In the genomic region with DNA sequence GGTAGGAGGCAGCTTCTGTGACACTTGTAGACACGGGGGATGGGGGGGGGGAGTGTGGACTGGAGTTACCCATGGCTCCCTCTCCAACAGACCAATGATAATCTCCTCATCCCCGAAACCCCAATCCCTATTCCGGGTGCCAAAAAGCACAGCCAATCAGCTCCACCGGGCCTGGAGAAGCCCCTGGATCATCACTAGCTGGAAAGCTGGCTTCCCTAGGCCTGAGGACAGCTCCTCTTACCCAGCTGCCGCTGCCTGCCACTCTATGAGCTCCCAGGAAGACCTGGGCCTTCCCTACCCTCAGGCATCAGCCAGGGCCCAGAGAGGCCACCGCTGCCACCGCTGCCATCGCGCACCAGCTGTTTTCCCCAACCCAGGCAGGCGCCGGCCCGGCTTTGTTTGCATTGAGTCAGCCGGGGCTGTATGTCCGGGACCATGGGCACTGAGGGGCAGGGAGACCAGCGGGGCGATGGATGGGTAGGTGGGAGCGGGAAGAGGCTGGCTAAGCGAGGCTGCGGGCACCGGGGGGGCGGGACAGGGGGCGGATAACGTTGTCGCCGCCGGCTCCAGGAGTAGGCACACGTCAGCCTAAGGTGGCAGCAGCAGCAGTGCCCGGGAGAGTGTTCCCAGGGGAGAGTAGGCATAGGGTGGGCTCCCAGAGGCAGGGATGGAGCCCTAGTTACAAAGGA, we compare ENCODE assay signal across 8 mouse cellular contexts. TPM values are rescaled to one million over a fixed set of nuclear protein-coding genes. Genes with fewer than 3 reads are reported as not detected.
DNase-seq lines count a peak whose midpoint lies in the region; ATAC-seq lines count a peak whose summit lies in the region.

No protein-coding gene starts in this region.

- H3K9ac ChIP-seq in lung, embryonic 15.5 days = peak overlapping the region; percentile 39
- peak overlapping the region; percentile 72 for H3K9ac ChIP-seq in forebrain, embryonic 16.5 days (replicated peaks; ENCODE audit: low read depth, low read length)
- H3K9ac ChIP-seq in midbrain, embryonic 16.5 days (ENCODE audit: low read depth, low read length) = peak overlapping the region; percentile 84

- peaks cover 39% of the 10 kb centered on the region for H3K4me1 ChIP-seq in lung, embryonic 15.5 days
- H3K4me1 ChIP-seq in forebrain, embryonic 16.5 days (replicated peaks; ENCODE audit: control insufficient read depth, insufficient read depth, low read length) = peaks cover 18% of the 10 kb centered on the region
- peaks cover 11% of the 10 kb centered on the region for H3K4me1 ChIP-seq in midbrain, embryonic 16.5 days (ENCODE audit: control insufficient read depth, insufficient read depth, low read length)

- H3K27me3 ChIP-seq in lung, embryonic 15.5 days = peaks cover 53% of the 10 kb centered on the region
- H3K27me3 ChIP-seq in forebrain, embryonic 16.5 days (replicated peaks; ENCODE audit: control insufficient read depth, insufficient read depth, low read length) = no peaks in the 10 kb centered on the region
- H3K27me3 ChIP-seq in midbrain, embryonic 16.5 days (ENCODE audit: control insufficient read depth, insufficient read depth, low read depth, low read length) = no peaks in the 10 kb centered on the region

- no peaks in the 10 kb centered on the region for H3K9me3 ChIP-seq in lung, embryonic 15.5 days
- H3K9me3 ChIP-seq in forebrain, embryonic 16.5 days (ENCODE audit: control insufficient read depth, low read length) = no peaks in the 10 kb centered on the region
- H3K9me3 ChIP-seq in midbrain, embryonic 16.5 days (replicated peaks; ENCODE audit: control insufficient read depth, low read length, poor library complexity, severe bottlenecking) = no peaks in the 10 kb centered on the region

- DNase-seq in lung, postnatal 25 days (ENCODE audit: low spot score) = no peak
- DNase-seq in layer of hippocampus, postnatal 36 days = peak; percentile 59 to 64
- DNase-seq in ovary, adult 18-20 months (ENCODE audit: low spot score) = no peak
- DNase-seq in embryo, embryonic 9.5 days (ENCODE audit: extremely low spot score) = no peak

- WGBS in lung, embryonic 15.5 days = 3% methylated on average over 28 of the region's 28 CpGs
- WGBS in forebrain, embryonic 16.5 days = under 1% methylated on average over 28 of the region's 28 CpGs
- under 1% methylated on average over 27 of the region's 28 CpGs for WGBS in midbrain, embryonic 16.5 days

- H3K36me3 ChIP-seq in lung, embryonic 15.5 days = no peaks in the 10 kb centered on the region
- no peaks in the 10 kb centered on the region for H3K36me3 ChIP-seq in forebrain, embryonic 16.5 days (ENCODE audit: control insufficient read depth, insufficient read depth)
- H3K36me3 ChIP-seq in midbrain, embryonic 16.5 days (ENCODE audit: control insufficient read depth, insufficient read depth, low read length) = no peaks in the 10 kb centered on the region

- no peak overlapping the region for H3K27ac ChIP-seq in lung, embryonic 15.5 days
- H3K27ac ChIP-seq in forebrain, embryonic 16.5 days (ENCODE audit: low read length) = peak overlapping the region; percentile 68
- H3K27ac ChIP-seq in midbrain, embryonic 16.5 days (ENCODE audit: low read length) = peak overlapping the region; percentile 78

- H3K4me2 ChIP-seq in lung, embryonic 15.5 days = peak overlapping the region; percentile 85
- peak overlapping the region; percentile 95 for H3K4me2 ChIP-seq in forebrain, embryonic 16.5 days (ENCODE audit: low read length)
- peak overlapping the region; percentile 61 for H3K4me2 ChIP-seq in midbrain, embryonic 16.5 days (ENCODE audit: low read length)

- H3K4me3 ChIP-seq in lung, embryonic 15.5 days = peak overlapping the region; percentile 48
- peak overlapping the region; percentile 81 for H3K4me3 ChIP-seq in forebrain, embryonic 16.5 days (replicated peaks; ENCODE audit: low read length)
- peak overlapping the region; percentile 83 for H3K4me3 ChIP-seq in midbrain, embryonic 16.5 days (ENCODE audit: low read depth, low read length)

- peak; percentile 32; the same call in 1 of the 2 replicates for ATAC-seq in lung, embryonic 15.5 days (ENCODE audit: borderline replicate concordance, extremely low read depth, low FRiP score, low TSS enrichment)
- peak; percentile 53; the same call in 1 of the 2 replicates for ATAC-seq in cerebellum, adult (ENCODE audit: insufficient number of reproducible peaks, low FRiP score, low TSS enrichment)
- ATAC-seq in forebrain, embryonic 16.5 days = peak; percentile 81
- ATAC-seq in midbrain, embryonic 16.5 days = peak; percentile 83

RNA-seq across cellular contexts. Expression of a gene that starts 0.7 kb away (rescaled TPM):
- 13.9 and 15.8 TPM in 2 replicates for polyA plus RNA-seq in lung, embryonic 15.5 days (2015; fragmentation: Nextera tagmentation; extraction: Ambion mirVana)
- 46.6 and 58.2 TPM in 2 replicates for polyA plus RNA-seq in forebrain, embryonic 16.5 days (2015; fragmentation: Nextera tagmentation; extraction: Ambion mirVana)
- 100 to 1,000 TPM; 106 to 109 TPM for total RNA-seq in layer of hippocampus, postnatal 36 days (2021)
- polyA plus RNA-seq in midbrain, embryonic 16.5 days (2015; fragmentation: Nextera tagmentation; extraction: Ambion mirVana) = 68.6 and 75.2 TPM in 2 replicates

RNA-seq across cellular contexts. Expression of a gene that starts 14.9 kb away (rescaled TPM):
- 13.7 and 15.3 TPM in 2 replicates for polyA plus RNA-seq in lung, embryonic 15.5 days (2015; fragmentation: Nextera tagmentation; extraction: Ambion mirVana)
- polyA plus RNA-seq in forebrain, embryonic 16.5 days (2015; fragmentation: Nextera tagmentation; extraction: Ambion mirVana) = 16.8 and 18.3 TPM in 2 replicates
- 10 to 100 TPM; 25.3 to 25.7 TPM for total RNA-seq in layer of hippocampus, postnatal 36 days (2021)
- 18.5 and 21.6 TPM in 2 replicates for polyA plus RNA-seq in midbrain, embryonic 16.5 days (2015; fragmentation: Nextera tagmentation; extraction: Ambion mirVana)

RNA-seq across cellular contexts. Expression of a gene that starts 32.3 kb away (rescaled TPM):
- polyA plus RNA-seq in lung, embryonic 15.5 days (2015; fragmentation: Nextera tagmentation; extraction: Ambion mirVana) = not detected in 2 replicates
- polyA plus RNA-seq in forebrain, embryonic 16.5 days (2015; fragmentation: Nextera tagmentation; extraction: Ambion mirVana) = 0.37 TPM in 1 of 2 replicates, not detected in the other
- total RNA-seq in layer of hippocampus, postnatal 36 days (2021) = under 1 TPM in 1 of 2 experiments, not detected in 1; 0.22 TPM
- 0.78 and 0.80 TPM in 2 replicates for polyA plus RNA-seq in midbrain, embryonic 16.5 days (2015; fragmentation: Nextera tagmentation; extraction: Ambion mirVana)

RNA-seq across cellular contexts. Expression of a gene that starts 36.7 kb away (rescaled TPM):
- 204 and 222 TPM in 2 replicates for polyA plus RNA-seq in lung, embryonic 15.5 days (2015; fragmentation: Nextera tagmentation; extraction: Ambion mirVana)
- 158 and 176 TPM in 2 replicates for polyA plus RNA-seq in forebrain, embryonic 16.5 days (2015; fragmentation: Nextera tagmentation; extraction: Ambion mirVana)
- 100 to 1,000 TPM in 1 of 2 experiments, 10 to 100 TPM in 1; 98.1 to 105 TPM for total RNA-seq in layer of hippocampus, postnatal 36 days (2021)
- 173 and 180 TPM in 2 replicates for polyA plus RNA-seq in midbrain, embryonic 16.5 days (2015; fragmentation: Nextera tagmentation; extraction: Ambion mirVana)

RNA-seq across cellular contexts. Expression of a gene that starts 45.0 kb away (rescaled TPM):
- polyA plus RNA-seq in lung, embryonic 15.5 days (2015; fragmentation: Nextera tagmentation; extraction: Ambion mirVana) = not detected in 2 replicates
- polyA plus RNA-seq in forebrain, embryonic 16.5 days (2015; fragmentation: Nextera tagmentation; extraction: Ambion mirVana) = 0.10 TPM in 2 replicates
- total RNA-seq in layer of hippocampus, postnatal 36 days (2021) = under 1 TPM; 0.30 to 0.35 TPM
- polyA plus RNA-seq in midbrain, embryonic 16.5 days (2015; fragmentation: Nextera tagmentation; extraction: Ambion mirVana) = 0.10 and 0.20 TPM in 2 replicates

Comparison
In these comparisons a context has a peak if more than half of its experiments do, and no peak if none do; other contexts are left out.
1. ATAC-seq: peak in every context shown above with its lines; median percentile 83 in midbrain, embryonic 16.5 days; 81 in forebrain, embryonic 16.5 days; 53 in cerebellum, adult; 32 in lung, embryonic 15.5 days.
2. DNase-seq: peak in layer of hippocampus, postnatal 36 days (2 of 2); none in lung, postnatal 25 days (single experiment), ovary, adult 18-20 months (single experiment) and embryo, embryonic 9.5 days (single experiment).
3. Peak in every context shown above with its lines, with median percentiles within 50 percentile points of each other: H3K4me2 ChIP-seq, H3K4me3 ChIP-seq and H3K9ac ChIP-seq.